In the genomic region with DNA sequence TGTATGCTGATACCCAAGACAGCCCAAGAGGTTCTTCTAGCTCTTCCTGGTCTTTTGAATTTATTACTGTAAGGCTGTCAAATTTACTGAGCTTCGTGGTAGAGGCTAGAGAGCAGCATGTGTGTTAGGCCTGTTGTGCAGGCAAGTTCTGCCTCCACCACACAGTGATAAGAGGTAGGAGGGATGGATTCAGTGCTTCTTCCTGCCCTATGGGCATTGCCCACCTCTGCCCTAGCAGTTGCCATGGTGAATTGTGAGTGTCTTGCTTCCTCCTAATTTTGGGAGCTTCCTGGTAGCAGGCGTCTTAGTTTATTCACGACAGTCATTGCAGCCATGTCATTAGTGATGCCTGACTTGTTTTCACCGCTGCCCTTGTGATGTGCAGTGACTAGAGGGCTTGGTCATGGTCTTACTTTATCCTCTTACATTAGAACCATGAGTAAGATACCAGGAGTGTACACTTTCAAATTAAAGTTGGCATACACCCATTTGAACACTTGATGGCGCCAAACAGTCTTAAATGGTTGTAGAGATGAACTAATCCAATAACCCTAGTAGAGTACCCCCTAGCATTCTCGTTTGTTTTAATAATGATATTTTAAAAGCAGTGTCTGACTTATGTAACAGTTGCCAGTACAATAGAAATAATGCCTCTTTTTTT, we compare ENCODE assay signal across 7 mouse cellular contexts. TPM values are rescaled to one million over a fixed set of nuclear protein-coding genes. Genes with fewer than 3 reads are reported as not detected.
DNase-seq lines count a peak whose midpoint lies in the region; ATAC-seq lines count a peak whose summit lies in the region.

No protein-coding gene starts in this region.

- no peaks in the 10 kb centered on the region for H3K4me1 ChIP-seq in neural tube, embryonic 11.5 days (ENCODE audit: control insufficient read depth, insufficient read depth, low read length)

- peak; percentile 23 for DNase-seq in neural tube, embryonic 11.5 days (ENCODE audit: low spot score)
- no peak for DNase-seq in neural tube, embryonic 10.5 days (ENCODE audit: extremely low spot score, low spot score)
- DNase-seq in Muller cell, postnatal 12 days (ENCODE audit: inconsistent ontology term) = peak; percentile 14
- peak; percentile 29 for DNase-seq in cerebellum, adult 8-10 months
- DNase-seq in left cerebral cortex, postnatal 10 days (ENCODE audit: extremely low spot score in 1 of 2, low spot score in 2 of 2) = peak; percentile 32 to 58
- DNase-seq in naive thymus-derived CD4-positive, alpha-beta T cell, adult 2 months (ENCODE audit: low read depth) = peak; percentile 58

- H3K27me3 ChIP-seq in neural tube, embryonic 11.5 days (ENCODE audit: control insufficient read depth, insufficient read depth, low read length) = no peaks in the 10 kb centered on the region

- H3K36me3 ChIP-seq in neural tube, embryonic 11.5 days (ENCODE audit: control insufficient read depth, insufficient read depth, low read length) = peaks cover 4% of the 10 kb centered on the region

- WGBS in neural tube, embryonic 11.5 days = 51% methylated on average over 6 of the region's 6 CpGs

- no peak overlapping the region for H3K4me2 ChIP-seq in neural tube, embryonic 11.5 days (ENCODE audit: low read depth)

- no peak overlapping the region for H3K4me3 ChIP-seq in neural tube, embryonic 11.5 days (ENCODE audit: low read depth, low read length)

- no peak overlapping the region for H3K27ac ChIP-seq in neural tube, embryonic 11.5 days (ENCODE audit: low read depth, low read length)

- H3K9ac ChIP-seq in neural tube, embryonic 11.5 days (ENCODE audit: low read length) = no peak overlapping the region

- no peaks in the 10 kb centered on the region for H3K9me3 ChIP-seq in neural tube, embryonic 11.5 days (ENCODE audit: control insufficient read depth, low read length)

- ATAC-seq in neural tube, embryonic 11.5 days (ENCODE audit: insufficient read depth, low FRiP score, low TSS enrichment) = no peak
- peak; percentile 37 to 76; a peak in 3 of 4 replicates for ATAC-seq in hematopoietic stem cell, adult 5-6 weeks (replicated peaks in 1 of 2; ENCODE audit: insufficient read depth in 1 of 2, low FRiP score in 2 of 2, low TSS enrichment in 1 of 2, low read depth in 1 of 2, poor library complexity in 2 of 2, severe bottlenecking in 2 of 2)

- intact Hi-C loops in left cerebral cortex, postnatal 10 days (cut with DNase I) = loop anchor here (5.0 kb wide), 1 partner anchor 88 kb away; a partner anchor contains a TSS

RNA-seq across cellular contexts. Expression of a gene that starts 25.3 kb away (rescaled TPM):
- polyA plus RNA-seq in neural tube, embryonic 11.5 days (2014; fragmentation: Nextera tagmentation; extraction: Ambion mirVana) = 17.5 and 19.2 TPM in 2 replicates
- 4.6 and 7.4 TPM in 2 replicates for total RNA-seq in hematopoietic stem cell, adult 5-6 weeks (2017)
- 10 to 100 TPM; 27.6 to 28.9 TPM for total RNA-seq in left cerebral cortex, postnatal 10 days (2021)

RNA-seq across cellular contexts. Expression of a gene that starts 40.4 kb away (rescaled TPM):
- polyA plus RNA-seq in neural tube, embryonic 11.5 days (2014; fragmentation: Nextera tagmentation; extraction: Ambion mirVana) = 0.20 and 0.28 TPM in 2 replicates
- 0.45 TPM in 1 of 2 replicates, not detected in the other for total RNA-seq in hematopoietic stem cell, adult 5-6 weeks (2017)
- under 1 TPM in 1 of 2 experiments, not detected in 1; 0.11 TPM for total RNA-seq in left cerebral cortex, postnatal 10 days (2021)
